Mouse (Mus musculus): ENCODE data around the gene Nme4. TPM values are rescaled to one million over a fixed set of nuclear protein-coding genes. Genes with fewer than 3 reads are reported as not detected.
A peak's percentile ranks its signal among the peaks of the same experiment; 100 is the strongest.

Nme4 gene
- polyA plus RNA-seq (2016; fragmentation: Nextera tagmentation; extraction: Ambion mirVana) = 122 and 128 TPM in 2 replicates

DNA sequence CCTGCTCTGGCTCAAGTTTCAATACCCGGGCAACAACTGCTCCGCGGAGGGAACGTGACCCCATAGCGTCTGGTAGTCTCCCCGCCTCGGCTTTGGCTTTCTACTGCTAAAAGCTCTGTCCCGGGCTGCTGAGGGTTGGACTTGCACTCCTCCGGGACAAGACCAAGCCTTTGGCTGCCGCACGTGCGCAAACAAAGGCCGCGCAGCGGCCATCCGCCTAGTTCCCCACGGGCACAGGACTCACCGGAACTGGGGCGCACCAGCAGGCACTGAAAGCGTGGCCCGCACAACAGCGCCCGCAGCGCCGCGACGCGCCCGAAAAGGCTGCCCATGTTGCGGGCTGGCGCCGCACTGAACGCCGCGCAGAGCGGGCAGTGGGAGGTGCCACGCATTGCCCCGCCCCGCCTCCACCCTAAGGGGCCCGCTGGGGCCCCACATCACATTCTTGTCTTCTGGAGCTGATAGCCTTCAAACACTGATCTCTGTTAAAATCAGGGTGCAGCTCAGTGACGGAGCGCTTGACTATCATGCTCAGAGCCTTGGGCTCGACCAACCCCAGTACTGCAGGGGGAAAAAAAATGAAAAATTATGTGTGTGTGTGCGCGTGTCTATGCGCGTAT is at the start of gene Nme4:
Nme4 (minus strand) TSS at position 482 of the 620 bp plus-strand sequence.
- WGBS = 3% methylated on average over 47 of the region's 47 CpGs
- peaks cover 9% of the 10 kb centered on the region; the same call in 1 of the 2 replicates for H3K4me1 ChIP-seq
- H3K36me3 ChIP-seq = peaks cover 11% of the 10 kb centered on the region
- no peaks in the 10 kb centered on the region for H3K9me3 ChIP-seq
- H3K9ac ChIP-seq = peak within 1 kb of the TSS; percentile 77
- peak within 1 kb of the TSS; percentile 81 for H3K4me2 ChIP-seq (replicated peaks)
- H3K27ac ChIP-seq = peak within 1 kb of the TSS; percentile 83
- H3K27me3 ChIP-seq = no peaks in the 10 kb centered on the region
- ATAC-seq (ENCODE audit: insufficient number of reproducible peaks, insufficient read depth, low FRiP score, low TSS enrichment) = peak; percentile 49
- H3K4me3 ChIP-seq = peak within 1 kb of the TSS; percentile 71

GRCm38 (mm10) chr17:26143386-26143785 is 48.0 kb upstream of the Nme4 start:
- Histone ChIP-seq H3K36me3 (peaks cover 43% of the 10 kb centered on the region), H3K4me3 (no peak overlapping the region), H3K9me3 (no peaks in the 10 kb centered on the region), H3K4me1 (peaks cover 18% of the 10 kb centered on the region), H3K27ac (no peak overlapping the region), H3K4me2 (replicated peaks) (no peak overlapping the region), H3K9ac (no peak overlapping the region), H3K27me3 (no peaks in the 10 kb centered on the region)
- 93% methylated on average over 5 of the region's 5 CpGs for WGBS
- no peak for ATAC-seq (ENCODE audit: insufficient number of reproducible peaks, insufficient read depth, low FRiP score, low TSS enrichment)

GRCm38 (mm10) chr17:26142796-26143195 is 47.4 kb upstream of the Nme4 start:
- no peak overlapping the region for H3K4me3 ChIP-seq
- no peak for ATAC-seq (ENCODE audit: insufficient number of reproducible peaks, insufficient read depth, low FRiP score, low TSS enrichment)
- no peak overlapping the region for H3K4me2 ChIP-seq (replicated peaks)
- no peak overlapping the region for H3K27ac ChIP-seq
- WGBS = 80% methylated on average over 4 of the region's 4 CpGs
- peaks cover 18% of the 10 kb centered on the region for H3K4me1 ChIP-seq
- no peak overlapping the region for H3K9ac ChIP-seq
- no peaks in the 10 kb centered on the region for H3K27me3 ChIP-seq
- H3K9me3 ChIP-seq = no peaks in the 10 kb centered on the region
- H3K36me3 ChIP-seq = peaks cover 38% of the 10 kb centered on the region

GRCm38 (mm10) chr17:26138901-26139381 is 43.5 kb upstream of the Nme4 start:
- peak; percentile 48 for ATAC-seq (ENCODE audit: insufficient number of reproducible peaks, insufficient read depth, low FRiP score, low TSS enrichment)
- H3K27ac ChIP-seq = peak overlapping the region; percentile 95
- H3K4me2 ChIP-seq (replicated peaks) = peak overlapping the region; percentile 71
- under 1% methylated on average over 55 of the region's 58 CpGs for WGBS
- peaks cover 16% of the 10 kb centered on the region for H3K36me3 ChIP-seq
- H3K27me3 ChIP-seq = no peaks in the 10 kb centered on the region
- H3K9ac ChIP-seq = peak overlapping the region; percentile 97
- peak overlapping the region; percentile 77 for H3K4me3 ChIP-seq
- H3K4me1 ChIP-seq = peaks cover 18% of the 10 kb centered on the region
- no peaks in the 10 kb centered on the region for H3K9me3 ChIP-seq

GRCm38 (mm10) chr17:26138239-26138836 is 42.9 kb upstream of the Nme4 start, which contains the start of gene Axin1:
Gene Axin1, plus strand, starts transcription at chr17:26138688.
- peaks cover 18% of the 10 kb centered on the region for H3K4me1 ChIP-seq
- H3K9me3 ChIP-seq = no peaks in the 10 kb centered on the region
- peak within 1 kb of the TSS; percentile 77 for H3K4me3 ChIP-seq
- H3K27me3 ChIP-seq = no peaks in the 10 kb centered on the region
- H3K4me2 ChIP-seq (replicated peaks) = peak within 1 kb of the TSS; percentile 71
- H3K27ac ChIP-seq = peak within 1 kb of the TSS; percentile 95
- peak within 1 kb of the TSS; percentile 97 for H3K9ac ChIP-seq
- H3K36me3 ChIP-seq = peaks cover 11% of the 10 kb centered on the region
- WGBS = 2% methylated on average over 42 of the region's 42 CpGs
- ATAC-seq (ENCODE audit: insufficient number of reproducible peaks, insufficient read depth, low FRiP score, low TSS enrichment) = peak; percentile 98

DNA sequence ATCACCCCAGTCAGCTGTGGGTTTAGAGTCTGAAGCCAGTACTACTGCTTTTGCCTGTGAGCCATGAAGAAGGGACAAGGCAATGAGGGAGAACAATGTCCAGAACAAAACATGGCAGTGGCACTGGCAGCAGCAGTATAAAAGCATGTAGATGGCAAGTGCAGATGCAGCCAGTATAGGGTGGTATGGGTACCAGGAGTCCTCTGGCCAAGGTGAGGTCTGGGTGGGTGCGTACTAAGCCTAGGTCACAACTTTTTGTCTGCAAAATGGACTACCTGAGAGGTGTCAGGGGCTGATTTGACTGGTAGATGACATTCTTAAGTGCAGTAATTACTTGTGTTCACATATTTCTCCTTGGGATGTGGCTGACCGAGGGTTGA is 42.3 kb upstream of the Nme4 start:
- H3K36me3 ChIP-seq = peaks cover 5% of the 10 kb centered on the region
- peak overlapping the region; percentile 97; the same call in 1 of the 2 replicates for H3K9ac ChIP-seq
- ATAC-seq (ENCODE audit: insufficient number of reproducible peaks, insufficient read depth, low FRiP score, low TSS enrichment) = no peak
- H3K27ac ChIP-seq = peak overlapping the region; percentile 95; the same call in 1 of the 2 replicates
- peak overlapping the region; percentile 77 for H3K4me3 ChIP-seq
- WGBS = 73% methylated on average over 2 of the region's 2 CpGs
- no peaks in the 10 kb centered on the region for H3K27me3 ChIP-seq
- peaks cover 18% of the 10 kb centered on the region for H3K4me1 ChIP-seq
- peak overlapping the region; percentile 71 for H3K4me2 ChIP-seq (replicated peaks)
- no peaks in the 10 kb centered on the region for H3K9me3 ChIP-seq

DNA sequence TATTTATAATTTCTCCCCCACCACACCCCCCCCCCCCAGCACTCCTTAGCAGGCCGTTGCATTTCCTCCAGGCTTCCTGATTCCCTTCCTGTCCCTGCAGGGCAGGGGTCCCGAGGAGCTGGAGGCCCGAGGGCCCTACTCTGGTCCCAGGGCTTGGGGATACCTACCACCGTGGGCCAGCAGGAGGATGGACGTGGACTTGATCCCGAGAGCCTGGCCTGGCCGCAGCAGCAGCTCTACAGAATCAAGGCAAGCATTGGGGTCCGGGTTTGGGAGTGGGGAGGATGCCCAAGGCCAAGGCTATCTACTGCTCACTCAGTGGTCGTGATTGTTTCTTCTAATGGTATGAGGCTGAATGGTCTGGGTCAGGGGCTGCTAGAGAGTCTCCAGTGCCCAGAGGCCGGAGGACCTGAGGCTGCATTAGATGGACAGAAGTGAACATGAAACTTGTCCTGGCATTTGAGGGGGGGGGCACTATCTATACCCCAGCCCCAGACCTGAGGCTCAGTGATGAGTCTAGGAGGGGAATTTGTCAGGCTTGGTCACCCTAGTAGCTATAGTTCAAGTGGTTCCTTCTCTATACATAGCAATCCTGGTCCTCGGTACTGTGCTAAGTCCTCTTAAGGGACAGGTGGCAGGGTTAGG is 41.8 kb upstream of the Nme4 start:
- H3K4me2 ChIP-seq (replicated peaks) = no peak overlapping the region
- WGBS = 85% methylated on average over 11 of the region's 11 CpGs
- H3K9me3 ChIP-seq = no peaks in the 10 kb centered on the region
- H3K9ac ChIP-seq = no peak overlapping the region
- H3K4me3 ChIP-seq = no peak overlapping the region
- H3K36me3 ChIP-seq = peaks cover 3% of the 10 kb centered on the region; the same call in 1 of the 2 replicates
- H3K4me1 ChIP-seq = peaks cover 18% of the 10 kb centered on the region
- no peaks in the 10 kb centered on the region for H3K27me3 ChIP-seq
- no peak overlapping the region for H3K27ac ChIP-seq
- ATAC-seq (ENCODE audit: insufficient number of reproducible peaks, insufficient read depth, low FRiP score, low TSS enrichment) = no peak

- no peaks in the 10 kb centered on the region for H3K9me3 ChIP-seq
- WGBS = 89% methylated on average over 18 of the region's 18 CpGs
- H3K27me3 ChIP-seq = no peaks in the 10 kb centered on the region
- no peak for ATAC-seq (ENCODE audit: insufficient number of reproducible peaks, insufficient read depth, low FRiP score, low TSS enrichment)
- H3K27ac ChIP-seq = no peak overlapping the region
- no peak overlapping the region for H3K4me3 ChIP-seq
- peaks cover 52% of the 10 kb centered on the region for H3K36me3 ChIP-seq
- no peaks in the 10 kb centered on the region for H3K4me1 ChIP-seq
- no peak overlapping the region for H3K9ac ChIP-seq
- no peak overlapping the region for H3K4me2 ChIP-seq (replicated peaks)
Measured at GRCm38 (mm10) chr17:26131856-26132853, 36.8 kb upstream of the Nme4 start.

DNA sequence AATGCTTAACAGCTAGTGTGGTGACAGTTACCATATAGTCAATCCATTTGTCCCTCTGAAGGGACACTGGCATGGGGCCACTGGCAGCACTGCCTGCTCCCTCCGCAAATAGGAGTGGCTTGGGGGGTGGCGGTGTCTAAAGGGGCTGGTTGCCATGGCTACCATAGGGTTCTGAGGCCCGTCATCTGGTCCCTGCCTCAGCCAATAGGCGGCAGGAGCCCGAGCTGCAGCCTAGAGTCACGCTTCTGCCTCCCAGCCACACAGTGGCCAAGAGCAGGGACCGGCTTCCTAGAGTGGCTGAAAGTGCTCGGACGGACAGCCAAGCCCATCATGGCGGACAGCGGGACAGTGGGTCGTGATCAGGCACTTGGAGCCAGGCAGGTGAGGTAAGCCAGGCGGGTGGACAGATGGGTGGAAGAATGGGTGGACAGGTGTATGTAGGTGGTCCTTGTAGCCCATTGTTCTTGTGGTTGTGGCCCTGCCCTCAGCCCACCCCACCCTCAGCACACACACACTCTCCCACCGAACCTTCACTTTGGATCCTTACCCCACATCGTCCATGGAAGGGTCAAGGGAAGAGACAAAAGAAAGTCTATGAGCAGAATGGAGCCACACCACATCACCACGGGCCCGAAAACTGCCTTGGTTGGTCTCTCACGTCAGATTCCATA is 35.8 kb upstream of the Nme4 start:
- WGBS = 83% methylated on average over 18 of the region's 18 CpGs
- Histone ChIP-seq H3K4me1 (no peaks in the 10 kb centered on the region), H3K27ac (no peak overlapping the region), H3K9ac (no peak overlapping the region), H3K4me3 (no peak overlapping the region), H3K4me2 (replicated peaks) (no peak overlapping the region), H3K9me3 (no peaks in the 10 kb centered on the region), H3K27me3 (no peaks in the 10 kb centered on the region), H3K36me3 (peaks cover 62% of the 10 kb centered on the region)
- ATAC-seq (ENCODE audit: insufficient number of reproducible peaks, insufficient read depth, low FRiP score, low TSS enrichment) = no peak

DNA sequence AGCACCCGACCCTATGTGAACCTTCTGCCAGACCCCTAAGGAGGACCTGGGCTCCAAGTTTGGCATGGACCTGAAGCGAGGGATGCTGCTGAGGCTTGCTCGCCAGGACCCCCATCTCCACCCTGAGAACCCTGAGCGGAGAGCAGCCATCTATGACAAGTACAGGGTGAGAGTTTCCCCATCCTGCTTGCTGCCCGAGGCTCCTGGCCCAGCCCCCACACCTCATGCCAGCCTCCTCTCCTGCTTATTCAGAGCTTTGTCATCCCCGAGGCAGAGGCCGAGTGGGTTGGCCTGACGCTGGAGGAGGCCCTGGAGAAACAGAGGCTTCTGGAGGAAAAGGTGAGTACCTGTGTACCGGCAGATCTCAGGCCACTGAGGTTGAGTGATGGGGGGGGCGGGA is 29.8 kb upstream of the Nme4 start:
- Histone ChIP-seq H3K27ac (no peak overlapping the region), H3K9ac (no peak overlapping the region), H3K9me3 (no peaks in the 10 kb centered on the region), H3K4me3 (no peak overlapping the region), H3K4me2 (replicated peaks) (no peak overlapping the region), H3K4me1 (peaks cover 8% of the 10 kb centered on the region), H3K27me3 (no peaks in the 10 kb centered on the region), H3K36me3 (peaks cover 53% of the 10 kb centered on the region)
- WGBS = 92% methylated on average over 10 of the region's 10 CpGs
- no peak for ATAC-seq (ENCODE audit: insufficient number of reproducible peaks, insufficient read depth, low FRiP score, low TSS enrichment)
